Mouse (Mus musculus) stomach, embryonic 14.5 days (tissue): ENCODE data around the gene Eapp. TPM values are rescaled to one million over a fixed set of nuclear protein-coding genes. Genes with fewer than 3 reads are reported as not detected.
"Not testable (repeated sequence)": the region's sequence is repeated elsewhere in the genome, so short reads cannot be mapped to it uniquely, and the experiment has no call there.

Experiments
- ATAC-seq: fragments of 200-750 bp; cut with Nextera tagmentation; 2 replicates; pipeline ENCODE4 v1.8.0; 2017; ENCODE audit warnings: low read depth, moderate TSS enrichment; ENCODE audit not compliant: insufficient number of reproducible peaks, insufficient read depth, low FRiP score
- H3K27ac ChIP-seq: fragments of 300-500 bp; sonication (generic); 2 replicates; pipeline ENCODE4 v1.5.1; 2014; ENCODE audit warnings: mild to moderate bottlenecking, low read length, moderate library complexity, mixed read lengths
- H3K27me3 ChIP-seq: fragments of 300-500 bp; sonication (generic); 2 replicates; pipeline ENCODE4 v1.6.1; 2014; ENCODE audit warnings: low read length, control low read depth, mixed read lengths; ENCODE audit not compliant: control insufficient read depth, insufficient read depth
- H3K36me3 ChIP-seq: fragments of 300-500 bp; sonication (generic); 2 replicates; pipeline ENCODE4 v1.6.1; 2014; ENCODE audit warnings: mild to moderate bottlenecking, control low read depth, low read length, moderate library complexity, mixed read lengths; ENCODE audit not compliant: control insufficient read depth, insufficient read depth
- H3K4me1 ChIP-seq: fragments of 300-500 bp; sonication (generic); 2 replicates; pipeline ENCODE4 v1.6.1; 2014; ENCODE audit warnings: low read length, control low read depth, mixed read lengths; ENCODE audit not compliant: control insufficient read depth, insufficient read depth
- H3K4me2 ChIP-seq: fragments of 300-500 bp; sonication (generic); replicated peaks from 2 replicates; pipeline ENCODE4 v1.6.1; 2014; ENCODE audit warnings: low read depth, low read length, control low read depth
- H3K4me3 ChIP-seq: fragments of 300-500 bp; sonication (generic); 2 replicates; pipeline ENCODE4 v1.5.1; 2014; ENCODE audit warnings: low read depth, low read length, control low read depth
- H3K9ac ChIP-seq: fragments of 300-500 bp; sonication (generic); replicated peaks from 2 replicates; pipeline ENCODE4 v1.6.1; 2014; ENCODE audit warnings: low read depth, mild to moderate bottlenecking, control low read depth, low read length, moderate library complexity, mixed read lengths
- H3K9me3 ChIP-seq: fragments of 300-500 bp; sonication (generic); 2 replicates; pipeline ENCODE4 v1.6.1; 2016; ENCODE audit warnings: low read depth, low read length, control low read depth; ENCODE audit not compliant: control insufficient read depth
- WGBS: fragments of 180-500 bp; shearing (Covaris S2); extraction: QIAGEN DNeasy Blood & Tissue Kit; methylation state at CpG from one replicate; pipeline ENCODE4 v1.1.7; 2014; 5-methylcytosine and 5-hydroxymethylcytosine counted together
- polyA plus RNA-seq: library from polyadenylated mRNA; unstranded; fragments of >200 nt; fragmentation: Nextera tagmentation; extraction: Ambion mirVana; gene quantifications from 2 replicates; pipeline ENCODE4 v1.2.1, GENCODE M21; 2014

Eapp gene
- polyA plus RNA-seq, 1 experiment from 2014 or later = 70.9 TPM

DNA sequence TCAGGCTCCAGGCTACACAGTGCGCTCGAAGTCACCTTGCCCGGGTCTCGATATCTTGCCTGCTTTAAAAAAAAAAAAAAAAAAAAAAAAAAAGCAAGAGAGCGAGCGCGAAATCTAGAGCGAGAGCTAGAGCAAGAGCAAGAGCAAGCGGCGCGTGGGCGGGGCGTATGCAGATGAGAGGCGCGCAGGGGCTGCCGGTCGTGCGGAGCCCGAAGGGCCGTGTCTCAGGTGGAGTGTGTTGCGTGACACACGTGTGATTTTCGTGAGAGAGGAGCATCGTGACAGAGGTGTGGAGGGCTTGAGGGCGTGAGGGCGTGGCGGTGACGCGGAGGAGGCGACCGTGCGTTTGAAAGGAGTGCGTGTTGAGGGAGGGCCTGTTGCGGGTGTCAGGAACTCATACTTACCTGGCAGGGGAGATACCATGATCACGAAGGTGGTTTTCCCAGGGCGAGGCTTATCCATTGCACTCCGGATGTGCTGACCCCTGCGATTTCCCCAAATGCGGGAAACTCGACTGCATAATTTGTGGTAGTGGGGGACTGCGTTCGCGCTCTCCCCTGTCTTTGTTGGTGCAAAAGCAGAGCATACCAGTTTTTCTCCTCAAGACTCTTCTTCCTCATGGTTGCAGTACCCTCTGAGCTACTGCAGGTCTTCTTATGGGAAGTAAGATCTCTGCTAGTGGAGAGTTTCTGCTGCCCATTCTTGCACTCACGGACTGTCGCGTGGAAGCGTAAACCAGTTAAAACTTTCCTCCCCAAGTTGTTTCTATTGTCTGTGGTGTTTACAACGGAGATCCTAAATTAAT lies 18.3 kb upstream of the Eapp start:
- H3K4me3 ChIP-seq, H3K9me3 ChIP-seq, H3K27ac ChIP-seq, H3K9ac ChIP-seq, H3K4me2 ChIP-seq, H3K36me3 ChIP-seq, H3K4me1 ChIP-seq, H3K27me3 ChIP-seq: not testable (repeated sequence)
- ATAC-seq = peak; percentile 50
- WGBS = 0% methylated on average over 4 of the region's 48 CpGs

DNA sequence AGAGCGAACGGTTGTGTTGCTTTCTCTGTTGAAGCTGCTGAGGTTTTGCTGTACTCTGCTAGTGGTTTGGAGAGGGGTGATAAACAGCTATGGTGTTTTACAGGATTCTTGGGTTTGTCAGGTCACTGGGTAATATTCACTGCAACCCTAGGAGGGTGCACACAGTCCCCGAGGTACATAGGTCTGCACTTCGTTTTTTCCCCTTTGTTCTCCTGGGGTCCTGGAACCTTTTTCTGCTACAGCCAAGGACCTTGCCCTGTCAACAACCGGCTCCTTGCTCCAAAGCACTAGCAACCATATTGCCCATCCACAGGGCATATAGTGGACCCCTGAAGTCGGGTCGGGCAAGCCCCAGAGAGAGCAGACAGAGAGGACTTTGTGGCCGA lies 14.8 kb upstream of the Eapp start:
- peak; percentile 88 for ATAC-seq
- not testable (repeated sequence) for H3K4me2 ChIP-seq, H3K4me3 ChIP-seq, H3K27ac ChIP-seq, H3K4me1 ChIP-seq, H3K9me3 ChIP-seq, H3K27me3 ChIP-seq, H3K9ac ChIP-seq, H3K36me3 ChIP-seq
- 0% methylated on average over 3 of the region's 8 CpGs for WGBS

DNA sequence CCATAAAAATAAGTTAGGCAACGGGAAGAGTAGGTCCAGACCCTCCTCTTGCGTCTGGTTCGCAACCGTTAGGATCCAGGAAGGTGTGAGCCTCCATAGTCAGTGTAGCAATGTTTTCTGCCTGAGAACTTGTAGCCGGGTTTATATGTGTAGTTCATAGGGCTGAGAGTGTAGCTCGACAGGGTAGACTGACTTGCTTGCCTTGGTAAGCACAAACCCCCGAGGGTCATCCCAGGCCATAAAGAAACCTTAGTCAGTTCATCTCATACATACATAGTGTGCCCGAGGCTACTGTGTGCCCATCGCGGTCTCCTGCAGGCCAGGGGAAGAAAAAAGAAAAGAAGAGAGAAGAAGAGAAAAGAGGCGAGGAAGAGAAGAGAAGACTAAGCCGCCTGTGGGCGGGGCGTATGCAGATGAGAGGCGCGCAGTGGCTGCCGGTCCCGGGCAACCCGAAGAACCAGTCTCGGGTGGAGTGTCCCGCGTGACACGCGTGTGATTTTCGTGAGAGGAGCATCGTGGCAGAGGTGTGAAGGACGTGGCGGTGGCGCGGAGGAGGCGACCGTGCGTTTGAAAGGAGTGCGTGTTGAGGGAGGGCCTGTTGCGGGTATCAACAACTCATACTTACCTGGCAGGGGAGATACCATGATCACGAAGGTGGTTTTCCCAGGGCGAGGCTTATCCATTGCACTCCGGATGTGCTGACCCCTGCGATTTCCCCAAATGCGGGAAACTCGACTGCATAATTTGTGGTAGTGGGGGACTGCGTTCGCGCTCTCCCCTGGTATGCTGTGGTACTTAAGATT lies 14.2 kb upstream of the Eapp start:
- H3K27me3 ChIP-seq, H3K4me1 ChIP-seq, H3K36me3 ChIP-seq, H3K9me3 ChIP-seq, H3K9ac ChIP-seq, H3K4me2 ChIP-seq, H3K4me3 ChIP-seq, H3K27ac ChIP-seq: not testable (repeated sequence)
- 0% methylated on average over 9 of the region's 44 CpGs for WGBS
- peak; percentile 26; the same call in 1 of the 2 replicates for ATAC-seq

DNA sequence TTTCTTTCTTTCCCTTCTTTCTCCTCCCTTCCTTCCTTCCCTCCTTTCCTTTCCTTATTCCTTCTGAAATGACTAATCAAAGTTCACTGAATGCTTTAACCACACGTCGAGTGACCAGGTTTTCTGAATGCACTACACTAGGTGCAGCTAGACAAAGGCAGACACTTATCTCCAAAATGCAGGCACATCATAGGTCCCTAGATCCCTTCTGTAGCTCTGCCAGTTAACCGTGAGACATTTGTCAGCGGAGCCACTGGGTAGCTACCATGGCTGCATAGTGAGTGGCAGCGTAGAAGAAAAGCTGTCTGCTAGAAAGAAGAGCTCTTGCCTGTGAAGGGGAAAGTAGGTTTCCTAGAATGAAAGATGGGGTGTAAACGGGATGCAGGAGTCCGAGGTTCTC lies 3.7 kb upstream of the Eapp start:
- Histone ChIP-seq H3K27ac (no peak overlapping the region), H3K4me1 (no peaks in the 10 kb centered on the region), H3K4me2 (no peak overlapping the region), H3K36me3 (no peaks in the 10 kb centered on the region), H3K4me3 (no peak overlapping the region), H3K9me3 (no peaks in the 10 kb centered on the region), H3K9ac (no peak overlapping the region), H3K27me3 (no peaks in the 10 kb centered on the region)
- ATAC-seq = no peak
- WGBS = 68% methylated on average over 7 of the region's 7 CpGs

DNA sequence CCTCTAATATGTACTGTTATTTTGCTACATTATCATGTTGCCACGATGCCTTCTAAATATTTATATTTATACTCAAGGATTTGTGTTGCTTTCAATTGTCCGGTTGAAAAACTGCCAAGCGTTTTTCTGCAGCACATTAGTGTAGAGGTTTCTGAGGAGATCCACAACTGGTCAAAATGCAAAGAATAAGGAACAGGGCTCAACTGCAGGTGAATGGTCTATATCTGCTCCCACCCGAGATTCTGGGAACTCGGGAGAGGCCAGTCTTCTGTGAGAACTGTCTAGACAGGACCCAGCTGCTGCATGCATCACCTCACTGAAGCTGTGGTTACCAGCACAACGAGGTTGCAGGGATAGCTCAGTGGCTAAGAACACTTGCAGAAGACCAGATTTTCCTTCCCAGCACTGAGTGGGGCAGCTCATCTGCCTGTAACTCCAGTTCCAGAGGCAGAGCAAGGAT lies 2.1 kb upstream of the Eapp start:
- H3K27ac ChIP-seq = no peak overlapping the region
- 39% methylated on average over 6 of the region's 6 CpGs for WGBS

DNA sequence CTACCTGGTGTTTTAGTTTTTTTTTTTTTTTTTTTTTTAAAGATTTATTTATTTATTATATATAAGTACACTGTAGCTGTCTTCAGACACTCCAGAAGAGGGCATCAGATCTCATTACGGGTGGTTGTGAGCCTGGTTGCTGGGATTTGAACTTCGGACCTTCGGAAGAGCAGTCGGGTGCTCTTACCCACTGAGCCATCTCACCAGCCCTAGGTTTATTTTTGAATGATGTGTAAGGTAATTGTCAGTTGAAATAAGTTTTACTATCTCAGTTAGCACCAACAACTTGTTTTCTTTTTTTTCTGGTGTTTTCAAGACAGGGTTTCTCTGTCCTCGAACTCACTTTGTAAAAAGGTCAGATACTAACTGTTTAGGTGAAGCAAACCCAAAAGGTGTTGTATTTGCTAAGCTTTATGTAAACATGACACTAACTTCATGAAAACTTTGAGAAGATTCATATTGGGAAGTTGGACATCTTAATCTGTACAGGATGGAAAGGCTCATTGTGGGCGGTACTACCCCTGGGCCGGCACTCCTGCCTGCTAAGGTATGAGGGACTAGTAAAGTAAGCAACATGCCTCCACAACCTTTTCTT lies 1.4 kb upstream of the Eapp start:
- Histone ChIP-seq H3K36me3 (peaks cover 4% of the 10 kb centered on the region; the same call in 1 of the 2 replicates), H3K4me2 (no peak overlapping the region), H3K27ac (0 out of 2 replicates have a peak overlapping the region, but pooled peaks have one; percentile 39), H3K9ac (no peak overlapping the region), H3K9me3 (no peaks in the 10 kb centered on the region), H3K4me1 (no peaks in the 10 kb centered on the region), H3K4me3 (no peak overlapping the region), H3K27me3 (no peaks in the 10 kb centered on the region)
- ATAC-seq = no peak; the same call in 1 of the 2 replicates
- WGBS = 6% methylated on average over 7 of the region's 7 CpGs

More for the DNA sequence above, 2.1 kb upstream of the Eapp start:
- H3K27me3 ChIP-seq = no peaks in the 10 kb centered on the region
- no peaks in the 10 kb centered on the region for H3K4me1 ChIP-seq
- H3K9me3 ChIP-seq = no peaks in the 10 kb centered on the region
- ATAC-seq = no peak
- no peak overlapping the region for H3K4me2 ChIP-seq
- no peak overlapping the region for H3K9ac ChIP-seq
- H3K36me3 ChIP-seq = no peaks in the 10 kb centered on the region
- no peak overlapping the region for H3K4me3 ChIP-seq

DNA sequence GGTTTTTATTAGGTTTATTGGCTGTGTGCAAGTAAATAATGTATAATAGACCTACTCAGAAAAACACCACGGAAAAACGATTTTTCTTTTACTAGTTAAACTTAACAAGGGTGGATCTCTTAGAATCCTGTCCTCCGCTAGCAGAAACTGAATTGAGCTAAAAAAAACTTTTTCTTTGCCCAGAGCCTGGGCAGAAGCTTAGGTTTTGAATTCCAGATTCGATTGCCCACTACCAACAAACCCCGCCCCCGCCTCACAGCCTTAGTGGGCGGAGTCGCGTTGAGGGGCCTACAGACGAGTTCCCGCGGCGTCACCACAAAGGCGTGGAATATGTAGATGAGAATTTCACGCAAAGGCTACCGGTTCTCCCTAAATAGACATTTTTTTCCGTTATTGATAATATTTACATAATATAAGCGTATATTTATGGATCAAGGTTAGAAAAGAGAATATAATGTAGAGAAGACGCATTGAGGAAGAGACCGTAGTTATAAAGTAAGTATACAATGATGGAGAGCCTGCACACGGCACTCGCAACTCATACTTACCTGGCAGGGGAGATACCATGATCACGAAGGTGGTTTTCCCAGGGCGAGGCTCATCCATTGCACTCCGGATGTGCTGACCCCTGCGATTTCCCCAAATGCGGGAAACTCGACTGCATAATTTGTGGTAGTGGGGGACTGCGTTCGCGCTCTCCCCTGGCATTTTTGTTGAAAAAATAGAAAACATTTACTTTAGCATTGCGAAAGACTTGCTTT lies 725 bp upstream of the Eapp start:
- peak overlapping the region; percentile 77 for H3K9ac ChIP-seq
- under 1% methylated on average over 32 of the region's 32 CpGs for WGBS
- H3K36me3 ChIP-seq = peaks cover 4% of the 10 kb centered on the region; the same call in 1 of the 2 replicates
- H3K27me3 ChIP-seq = no peaks in the 10 kb centered on the region
- H3K4me3 ChIP-seq = peak overlapping the region; percentile 79
- no peaks in the 10 kb centered on the region for H3K9me3 ChIP-seq
- no peaks in the 10 kb centered on the region for H3K4me1 ChIP-seq
- peak overlapping the region; percentile 81 for H3K4me2 ChIP-seq
- H3K27ac ChIP-seq = peak overlapping the region; percentile 95
- peak; percentile 89 for ATAC-seq
